Mouse (Mus musculus): ENCODE data around the gene Immt. TPM values are rescaled to one million over a fixed set of nuclear protein-coding genes. Genes with fewer than 3 reads are reported as not detected.

Immt gene
- 446 TPM for polyA plus RNA-seq (2014; fragmentation: Illumina TruSeq; extraction: RNeasy Lipid Tissue Mini Kit (QIAGEN cat#74804); ENCODE audit: low read depth, low replicate concordance)

GRCm38 (mm10) chr6:71830690-71831580 is at the start of gene Immt:
Gene Immt (plus strand): TSS chr6:71831331.

GRCm38 (mm10) chr6:71826869-71827268 is 4.3 kb upstream of the Immt start, which contains the start of gene Mrpl35:
Gene Mrpl35 (minus strand): TSS chr6:71826969.

GRCm38 (mm10) chr6:71908481-71909381 is 77.6 kb downstream of the Immt start, which contains the start of the genes Ptcd3 and Polr1a:
Gene Ptcd3 (minus strand): TSS chr6:71908750.
Gene Polr1a (plus strand): TSS chr6:71909053.

Other genes starting within 250 kb of the Immt start
- gene Kdm3a, start 198.3 kb upstream of the Immt start, polyA plus RNA-seq (2014; fragmentation: Illumina TruSeq; extraction: RNeasy Lipid Tissue Mini Kit (QIAGEN cat#74804); ENCODE audit: low read depth, low replicate concordance), result 41.2 TPM
- 0.28 TPM for gene Reep1, start 123.8 kb upstream of the Immt start, polyA plus RNA-seq (2014; fragmentation: Illumina TruSeq; extraction: RNeasy Lipid Tissue Mini Kit (QIAGEN cat#74804); ENCODE audit: low read depth, low replicate concordance)
- 43.7 TPM for gene Mrpl35, start 4.4 kb upstream of the Immt start, polyA plus RNA-seq (2014; fragmentation: Illumina TruSeq; extraction: RNeasy Lipid Tissue Mini Kit (QIAGEN cat#74804); ENCODE audit: low read depth, low replicate concordance)
- gene Ptcd3, start 77.4 kb downstream of the Immt start, polyA plus RNA-seq (2014; fragmentation: Illumina TruSeq; extraction: RNeasy Lipid Tissue Mini Kit (QIAGEN cat#74804); ENCODE audit: low read depth, low replicate concordance), result 194 TPM
- gene Polr1a, start 77.7 kb downstream of the Immt start, polyA plus RNA-seq (2014; fragmentation: Illumina TruSeq; extraction: RNeasy Lipid Tissue Mini Kit (QIAGEN cat#74804); ENCODE audit: low read depth, low replicate concordance), result 9.5 TPM